Mouse (Mus musculus): ENCODE data around the gene E4f1. TPM values are rescaled to one million over a fixed set of nuclear protein-coding genes. Genes with fewer than 3 reads are reported as not detected.

The E4f1 gene
- polyA plus RNA-seq, 1 experiment from 2014 or later = 33.7 TPM

DNA sequence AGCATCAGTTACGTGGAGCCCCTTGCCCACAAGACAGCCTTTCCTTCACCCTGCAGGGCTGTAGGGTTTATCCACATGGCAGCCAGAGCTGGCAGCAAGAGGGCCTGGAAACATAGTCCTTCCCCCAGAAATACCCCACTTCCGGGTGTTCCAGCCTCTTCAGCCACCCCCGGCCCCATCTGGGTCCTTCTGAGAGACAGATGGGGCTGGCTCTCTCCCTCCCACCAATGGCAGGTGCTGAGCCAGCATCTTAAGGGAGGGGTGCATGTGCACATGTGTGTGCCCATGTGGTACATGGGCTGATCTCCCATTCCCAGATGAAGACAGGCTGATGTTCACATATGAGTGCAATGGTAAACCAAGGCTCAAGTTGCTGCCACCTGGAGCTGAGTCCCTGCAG lies 25.3 kb upstream of the E4f1 start:
- Histone ChIP-seq H3K27ac (no peak overlapping the region), H3K4me2 (no peak overlapping the region), H3K4me3 (replicated peaks) (no peak overlapping the region), H3K9ac (no peak overlapping the region), H3K36me3 (no peaks in the 10 kb centered on the region), H3K27me3 (replicated peaks) (no peaks in the 10 kb centered on the region), H3K4me1 (no peaks in the 10 kb centered on the region), H3K9me3 (no peaks in the 10 kb centered on the region)
- 69% methylated on average over 3 of the region's 3 CpGs for WGBS
- no peak for ATAC-seq (ENCODE audit: insufficient read depth, low FRiP score, low read depth)

DNA sequence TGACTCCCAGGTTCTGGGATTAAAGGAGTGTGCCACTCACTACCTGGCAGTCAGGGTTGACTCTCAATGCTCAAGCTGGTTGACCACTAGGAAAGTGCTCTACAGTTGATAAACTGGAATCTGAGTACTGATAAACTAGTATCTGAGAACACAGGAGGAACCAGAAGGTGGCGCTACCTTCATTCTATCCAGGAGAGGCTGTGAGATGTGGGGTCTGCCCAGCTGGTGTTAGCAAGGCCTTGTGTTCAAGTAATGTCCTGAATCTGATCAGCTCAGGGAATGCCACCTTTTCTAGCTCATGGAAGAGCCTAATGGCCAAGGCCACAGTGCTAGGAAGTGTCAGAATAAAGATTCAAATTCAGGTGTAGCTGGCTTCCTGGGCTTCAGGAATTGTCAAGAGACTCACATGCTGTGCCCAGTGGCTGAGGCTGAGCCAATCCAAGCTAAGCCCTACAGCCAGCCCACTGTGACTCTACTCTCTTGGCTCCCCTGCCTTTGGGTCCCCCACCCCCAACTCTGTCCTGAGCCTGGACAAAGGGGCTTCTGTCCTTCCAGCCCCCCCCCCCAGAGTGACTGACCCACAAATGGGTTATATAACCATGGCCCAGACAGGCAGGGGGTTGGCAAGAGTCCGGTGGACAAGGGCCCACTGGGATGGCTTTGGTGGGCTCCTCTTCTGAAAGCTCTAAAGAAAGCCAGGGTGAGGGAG lies 24.7 kb upstream of the E4f1 start:
- Histone ChIP-seq H3K36me3 (no peaks in the 10 kb centered on the region), H3K4me3 (replicated peaks) (no peak overlapping the region), H3K4me2 (no peak overlapping the region), H3K9ac (no peak overlapping the region), H3K27me3 (replicated peaks) (peaks cover 2% of the 10 kb centered on the region), H3K27ac (no peak overlapping the region), H3K9me3 (no peaks in the 10 kb centered on the region), H3K4me1 (no peaks in the 10 kb centered on the region)
- WGBS = 42% methylated on average over 2 of the region's 2 CpGs
- ATAC-seq (ENCODE audit: insufficient read depth, low FRiP score, low read depth) = no peak

DNA sequence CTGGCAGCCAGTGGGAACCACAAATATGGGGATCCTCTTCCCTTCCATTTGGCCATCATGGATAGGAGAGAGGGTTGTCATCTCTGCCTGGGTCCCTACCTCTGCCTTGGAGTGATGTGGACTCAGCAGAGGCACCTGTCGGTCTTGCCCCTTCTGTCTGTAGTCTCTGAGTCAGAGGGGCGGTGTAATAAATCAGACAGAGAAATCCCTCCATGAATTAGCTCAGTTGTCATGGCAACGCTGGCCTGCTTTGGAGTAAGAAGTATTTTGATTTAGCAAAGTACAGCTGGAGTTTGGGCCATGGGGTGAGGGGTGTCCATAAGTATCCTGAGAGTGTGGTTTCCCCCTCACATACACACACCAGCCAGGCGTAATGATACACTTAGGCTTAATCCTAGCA lies 20.3 kb upstream of the E4f1 start:
- WGBS = 76% methylated on average over 4 of the region's 4 CpGs
- H3K4me2 ChIP-seq = no peak overlapping the region
- H3K9me3 ChIP-seq = no peaks in the 10 kb centered on the region
- no peaks in the 10 kb centered on the region for H3K36me3 ChIP-seq
- H3K27ac ChIP-seq = no peak overlapping the region
- no peak for ATAC-seq (ENCODE audit: insufficient read depth, low FRiP score, low read depth)
- peaks cover 23% of the 10 kb centered on the region for H3K27me3 ChIP-seq (replicated peaks)
- H3K9ac ChIP-seq = no peak overlapping the region
- peaks cover 8% of the 10 kb centered on the region for H3K4me1 ChIP-seq
- H3K4me3 ChIP-seq (replicated peaks) = no peak overlapping the region

DNA sequence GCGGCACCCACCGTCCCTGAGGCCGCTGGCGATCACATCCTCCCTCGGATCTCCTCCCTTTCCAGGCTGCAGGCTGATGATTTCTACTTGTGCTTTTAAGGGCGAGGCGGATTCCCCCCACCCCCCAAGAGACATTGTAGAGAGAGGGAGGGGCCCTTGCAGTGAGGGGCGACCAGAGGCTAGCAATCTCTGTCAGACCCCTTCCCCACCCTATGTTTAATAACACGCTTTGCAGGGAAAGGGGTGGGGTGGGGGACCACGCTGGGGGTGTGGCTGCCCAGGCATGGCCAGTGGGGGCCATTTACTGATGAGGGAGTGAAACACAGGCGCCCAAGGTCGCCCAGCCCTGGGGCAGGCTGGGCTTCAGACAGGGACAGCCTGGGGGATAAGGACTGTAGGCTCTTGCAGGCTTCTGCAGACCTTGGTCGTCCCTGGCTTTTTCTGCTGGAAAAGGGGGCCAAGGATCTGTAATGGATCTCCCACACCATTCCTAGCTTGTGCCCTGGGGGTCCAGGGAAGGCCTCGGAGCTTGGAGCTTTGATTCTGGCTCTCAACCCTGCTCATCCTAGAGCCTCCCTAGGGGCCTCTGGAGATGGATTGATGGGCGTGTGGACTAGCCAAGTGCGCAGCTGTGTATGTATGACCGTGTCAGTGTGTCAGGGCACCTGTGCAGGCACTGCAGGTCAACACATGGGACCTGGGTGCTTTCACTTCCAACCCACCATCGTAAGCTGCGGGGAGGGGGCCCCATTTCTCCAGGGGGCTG lies 19.3 kb upstream of the E4f1 start:
- Histone ChIP-seq H3K4me2 (peak overlapping the region; percentile 99), H3K36me3 (no peaks in the 10 kb centered on the region), H3K4me1 (peaks cover 9% of the 10 kb centered on the region), H3K9me3 (no peaks in the 10 kb centered on the region), H3K9ac (peak overlapping the region; percentile 61; the same call in 1 of the 2 replicates), H3K27me3 (replicated peaks) (peaks cover 23% of the 10 kb centered on the region), H3K4me3 (replicated peaks) (peak overlapping the region; percentile 59), H3K27ac (no peak overlapping the region)
- 20% methylated on average over 19 of the region's 19 CpGs for WGBS
- no peak for ATAC-seq (ENCODE audit: insufficient read depth, low FRiP score, low read depth)

DNA sequence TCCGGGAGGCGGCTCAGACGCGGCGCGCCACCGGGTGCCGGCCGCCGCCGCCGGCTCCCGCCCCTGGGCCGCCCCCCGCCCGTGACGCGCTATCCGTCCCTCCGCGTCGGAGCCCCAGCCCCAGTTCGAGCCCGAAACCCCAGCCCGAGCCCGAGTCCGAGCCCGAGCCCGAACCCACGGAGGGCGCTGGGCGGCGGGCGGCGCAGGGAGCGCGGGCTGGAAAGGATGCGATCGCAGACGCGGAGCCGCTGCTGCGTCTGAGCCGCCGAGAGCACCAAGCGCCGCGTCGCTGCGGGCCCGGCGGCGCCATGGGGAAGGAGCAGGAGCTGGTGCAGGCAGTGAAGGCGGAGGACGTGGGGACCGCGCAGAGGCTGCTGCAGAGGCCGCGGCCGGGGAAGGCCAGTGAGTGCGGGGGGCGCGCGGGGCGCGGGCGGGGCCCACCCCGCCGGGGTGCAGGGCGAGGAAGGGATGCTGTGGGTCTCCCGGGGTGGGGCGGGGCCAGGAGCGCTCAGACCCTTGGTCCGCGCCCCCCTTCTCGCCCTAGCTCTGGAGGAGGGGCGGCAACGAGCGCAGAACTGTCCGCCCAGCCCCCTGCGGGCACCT lies 18.6 kb upstream of the E4f1 start:
- peaks cover 23% of the 10 kb centered on the region for H3K27me3 ChIP-seq (replicated peaks)
- H3K36me3 ChIP-seq = no peaks in the 10 kb centered on the region
- H3K9ac ChIP-seq = peak overlapping the region; percentile 61; the same call in 1 of the 2 replicates
- WGBS = under 1% methylated on average over 73 of the region's 81 CpGs
- peak; percentile 33; the same call in 1 of the 2 replicates for ATAC-seq (ENCODE audit: insufficient read depth, low FRiP score, low read depth)
- H3K4me3 ChIP-seq (replicated peaks) = peak overlapping the region; percentile 59
- no peak overlapping the region for H3K27ac ChIP-seq
- H3K4me2 ChIP-seq = peak overlapping the region; percentile 99
- peaks cover 9% of the 10 kb centered on the region for H3K4me1 ChIP-seq
- H3K9me3 ChIP-seq = no peaks in the 10 kb centered on the region

DNA sequence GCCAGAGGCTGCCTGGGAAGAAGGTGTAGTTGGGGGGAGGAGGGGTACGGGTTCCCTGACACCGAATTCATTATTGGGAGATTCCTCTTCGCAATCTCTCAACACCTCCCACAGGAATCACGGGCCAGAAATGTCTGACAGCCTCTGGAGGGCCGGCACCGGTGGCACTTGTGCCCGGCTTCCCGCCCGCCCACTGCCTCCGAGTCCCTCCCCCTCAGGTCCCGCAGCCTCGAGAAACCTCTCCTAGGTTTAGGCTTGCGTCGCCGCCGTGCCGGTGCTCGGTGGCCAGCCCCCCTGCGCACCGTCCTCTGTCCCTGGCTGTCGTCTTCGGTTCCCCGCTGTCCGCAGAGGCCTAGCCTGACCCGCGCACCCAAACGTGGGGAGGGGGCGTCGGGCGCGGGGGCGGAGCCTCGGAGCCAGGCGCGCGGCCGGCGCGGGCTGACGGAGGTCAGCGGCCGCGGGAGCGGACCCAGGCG lies 18.1 kb upstream of the E4f1 start, which contains the start of gene Caskin1:
TSS of gene Caskin1 (plus strand) at position 416 of the 476 bp plus-strand sequence.
- under 1% methylated on average over 44 of the region's 45 CpGs for WGBS
- H3K4me2 ChIP-seq = peak within 1 kb of the TSS; percentile 99
- H3K9ac ChIP-seq = peak within 1 kb of the TSS; percentile 61; the same call in 1 of the 2 replicates
- H3K4me3 ChIP-seq (replicated peaks) = peak within 1 kb of the TSS; percentile 59
- H3K36me3 ChIP-seq = no peaks in the 10 kb centered on the region
- no peak within 1 kb of the TSS for H3K27ac ChIP-seq
- peaks cover 9% of the 10 kb centered on the region for H3K4me1 ChIP-seq
- ATAC-seq (ENCODE audit: insufficient read depth, low FRiP score, low read depth) = peak; percentile 41; the same call in 1 of the 2 replicates
- H3K27me3 ChIP-seq (replicated peaks) = peaks cover 23% of the 10 kb centered on the region
- H3K9me3 ChIP-seq = no peaks in the 10 kb centered on the region

DNA sequence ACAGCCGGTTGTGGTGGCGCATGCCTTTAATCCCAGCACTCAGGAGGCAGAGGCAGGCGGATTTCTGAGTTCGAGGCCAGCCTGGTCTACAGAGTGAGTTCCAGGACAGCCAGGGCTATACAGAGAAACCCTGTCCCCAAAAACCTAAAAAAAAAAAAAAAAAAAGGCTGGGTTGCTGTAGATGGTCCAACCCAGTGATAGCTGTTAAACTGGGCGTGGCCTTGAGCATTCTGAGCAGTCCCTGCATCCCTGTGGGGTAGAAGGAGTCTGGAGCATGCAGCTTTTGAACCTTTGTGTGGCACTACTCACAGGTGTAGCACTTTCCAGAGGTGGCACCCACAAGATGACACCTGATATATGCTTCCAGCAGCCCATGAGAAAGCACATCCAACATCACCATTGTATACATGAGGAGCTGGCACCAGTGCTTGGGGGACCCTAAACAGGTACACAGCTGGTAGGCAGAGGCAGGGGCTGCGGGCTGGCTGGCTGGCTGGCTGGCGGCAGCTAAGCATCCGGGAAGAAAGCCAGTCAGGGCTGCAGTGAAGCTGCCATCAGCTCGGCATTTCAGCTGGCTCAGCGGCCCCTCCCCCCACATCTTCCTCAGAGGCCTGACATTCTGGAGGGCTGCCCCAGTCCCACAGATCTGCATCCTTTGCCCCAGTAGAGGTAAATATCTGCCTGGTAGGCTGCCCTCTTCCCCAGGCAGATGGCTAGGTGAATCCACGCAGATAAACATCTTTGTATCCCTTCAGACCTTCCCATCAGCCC lies 15.2 kb upstream of the E4f1 start:
- Histone ChIP-seq H3K4me3 (replicated peaks) (no peak overlapping the region), H3K4me2 (no peak overlapping the region), H3K36me3 (no peaks in the 10 kb centered on the region), H3K4me1 (peaks cover 9% of the 10 kb centered on the region), H3K27me3 (replicated peaks) (peaks cover 23% of the 10 kb centered on the region), H3K27ac (no peak overlapping the region), H3K9ac (no peak overlapping the region), H3K9me3 (no peaks in the 10 kb centered on the region)
- WGBS = 49% methylated on average over 11 of the region's 11 CpGs
- no peak for ATAC-seq (ENCODE audit: insufficient read depth, low FRiP score, low read depth)

DNA sequence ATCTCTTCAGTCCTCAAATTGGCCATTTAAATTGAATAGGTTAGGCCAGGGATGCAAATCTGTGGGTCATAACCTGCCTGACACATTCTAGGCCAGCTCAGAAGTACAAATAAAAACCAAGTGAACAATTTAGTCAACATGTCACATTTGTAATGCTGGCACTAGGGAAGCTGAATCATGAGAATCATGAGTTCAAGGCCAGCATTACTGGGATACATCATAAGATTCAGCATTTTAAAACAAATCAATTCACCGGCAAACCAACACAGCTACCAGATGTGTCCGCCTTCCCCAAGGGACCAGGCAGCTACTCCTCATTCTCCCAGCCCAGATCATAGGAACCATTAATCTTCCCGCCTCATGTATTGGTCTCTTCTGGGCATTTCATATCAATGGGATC lies 13.4 kb upstream of the E4f1 start:
- Histone ChIP-seq H3K9me3 (no peaks in the 10 kb centered on the region), H3K27me3 (replicated peaks) (peaks cover 12% of the 10 kb centered on the region), H3K9ac (no peak overlapping the region), H3K4me3 (replicated peaks) (no peak overlapping the region), H3K4me1 (peaks cover 9% of the 10 kb centered on the region; the same call in 1 of the 2 replicates), H3K27ac (no peak overlapping the region), H3K36me3 (no peaks in the 10 kb centered on the region), H3K4me2 (no peak overlapping the region)
- no peak for ATAC-seq (ENCODE audit: insufficient read depth, low FRiP score, low read depth)
- WGBS = 85% methylated on average over 3 of the region's 3 CpGs

DNA sequence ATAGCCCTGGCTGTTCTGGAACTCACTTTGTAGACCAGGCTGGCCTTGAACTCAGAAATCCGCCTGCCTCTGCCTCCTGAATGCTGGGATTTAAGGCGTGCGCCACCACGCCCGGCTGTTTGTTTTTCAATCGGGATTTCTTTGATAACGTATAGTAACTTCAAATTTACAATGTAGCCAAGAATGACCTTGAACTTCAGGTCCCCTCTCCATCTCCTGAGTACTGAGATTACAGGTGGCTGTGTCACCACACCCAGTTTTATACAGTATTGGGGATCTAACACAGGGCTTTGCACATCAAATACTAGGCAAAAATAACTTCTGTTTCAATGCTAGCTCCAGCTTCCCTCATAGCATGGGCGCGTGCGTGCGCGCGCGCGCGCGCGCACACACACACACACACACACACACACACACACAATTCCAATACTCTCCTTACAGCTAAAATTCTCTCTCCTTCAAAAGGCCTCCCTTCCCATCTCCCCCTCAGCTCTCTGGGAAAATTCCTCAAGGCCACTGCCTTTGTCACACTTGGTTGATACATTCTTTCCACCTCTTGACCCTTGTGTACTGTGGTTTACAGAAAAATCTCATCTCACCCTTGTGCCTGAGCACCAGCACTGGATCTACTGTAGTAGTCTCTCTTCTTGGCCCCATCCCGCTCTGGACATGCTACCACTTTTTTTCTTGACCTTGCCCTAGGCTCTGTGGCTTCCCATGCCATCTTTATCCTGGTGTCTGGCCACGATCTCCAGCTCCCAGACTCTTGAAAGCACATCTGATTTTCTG lies 11.1 kb upstream of the E4f1 start:
- WGBS = 92% methylated on average over 20 of the region's 20 CpGs
- Histone ChIP-seq H3K4me1 (peaks cover 20% of the 10 kb centered on the region), H3K27ac (no peak overlapping the region), H3K9ac (no peak overlapping the region), H3K27me3 (replicated peaks) (no peaks in the 10 kb centered on the region), H3K4me2 (no peak overlapping the region), H3K4me3 (replicated peaks) (no peak overlapping the region), H3K9me3 (no peaks in the 10 kb centered on the region), H3K36me3 (peaks cover 7% of the 10 kb centered on the region)
- ATAC-seq (ENCODE audit: insufficient read depth, low FRiP score, low read depth) = no peak

DNA sequence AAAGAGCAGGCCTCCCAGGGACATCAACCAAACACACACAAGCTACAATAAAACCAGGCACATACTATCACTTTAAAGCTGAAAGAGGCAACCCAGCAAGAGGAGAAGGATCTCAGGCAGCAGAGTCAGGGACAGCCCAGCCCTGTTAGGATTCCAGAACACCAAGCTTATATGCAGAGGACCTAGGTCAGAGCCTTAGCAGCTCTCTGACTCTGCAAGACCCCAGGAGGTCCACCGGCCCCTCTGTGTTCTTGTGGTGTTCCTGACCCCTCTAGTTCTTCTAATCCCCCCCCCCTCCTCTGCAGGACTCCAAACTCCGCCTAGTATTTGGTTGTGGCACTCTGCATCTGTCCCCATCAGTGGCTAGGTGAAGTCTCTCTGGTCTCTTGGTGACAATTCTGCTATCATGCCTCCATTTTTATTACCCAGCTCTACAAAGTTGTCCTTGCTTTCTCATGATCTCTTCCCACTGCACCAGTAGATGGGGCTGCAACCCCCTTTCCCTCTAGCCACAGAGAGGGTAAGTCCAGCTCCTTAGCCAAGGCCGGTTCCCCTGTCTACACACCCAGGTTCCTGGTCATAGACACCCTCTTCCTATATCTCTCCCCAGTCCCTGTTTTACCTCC lies 10.2 kb upstream of the E4f1 start:
- no peak overlapping the region for H3K9ac ChIP-seq
- whole genome bisulfite sequencing = 50% methylated on average over 3 of the region's 3 CpGs
- H3K4me2 ChIP-seq = 0 out of 2 replicates have a peak overlapping the region, but pooled peaks have one; percentile 2

More for the DNA sequence above, 10.2 kb upstream of the E4f1 start:
- no peak for ATAC-seq (ENCODE audit: insufficient read depth, low FRiP score, low read depth)
- no peaks in the 10 kb centered on the region for H3K9me3 ChIP-seq
- H3K4me3 ChIP-seq (replicated peaks) = no peak overlapping the region
- H3K27ac ChIP-seq = peak overlapping the region; percentile 54
- H3K4me1 ChIP-seq = peaks cover 17% of the 10 kb centered on the region
- H3K27me3 ChIP-seq (replicated peaks) = no peaks in the 10 kb centered on the region
- H3K36me3 ChIP-seq = peaks cover 16% of the 10 kb centered on the region
